Mouse (Mus musculus) urinary bladder, adult 18-20 months (tissue): ENCODE data around the gene Olfr1095.

Experiments used
- DNase-seq, 2 experiments: peaks; one replicate each; pipeline ENCODE4 v3.0.0; 2022; ENCODE audit warnings: low spot score in 2 of 2, mixed read lengths in 2 of 2

Gene Olfr1095

GRCm38 (mm10) chr2:86851596-86851995, at the start of gene Olfr1095:
TSS of gene Olfr1095 (minus strand) at chr2:86851696.
- DNase-seq, result no peak

- no peak for DNase-seq
These were observed 40.6 kb upstream of the Olfr1095 start, which contains the start of gene Olfr1097 for GRCm38 (mm10) chr2:86892116-86892515. TSS of gene Olfr1097 (minus strand) at chr2:86892216.

- no peak for DNase-seq
These were observed 23.2 kb upstream of the Olfr1095 start, which contains the start of gene Gm13723 for GRCm38 (mm10) chr2:86874702-86875101. TSS of gene Gm13723 (minus strand) at chr2:86874802.

GRCm38 (mm10) chr2:86824363-86824762, 27.1 kb downstream of the Olfr1095 start, which contains the start of gene Olfr1094:
TSS of gene Olfr1094 (plus strand) at chr2:86824663.
- DNase-seq, result no peak

- no peak for DNase-seq
These were observed 41.6 kb downstream of the Olfr1095 start, which contains the start of gene Olfr141 for GRCm38 (mm10) chr2:86809918-86810317. TSS of gene Olfr141 (minus strand) at chr2:86810018.
